Mouse (Mus musculus) lung, adult 2 months (tissue): Measurements from ENCODE around the gene Rnase9. TPM values are rescaled to one million over a fixed set of nuclear protein-coding genes. Genes with fewer than 3 reads are reported as not detected.
A peak's percentile ranks its signal among the peaks of the same experiment; 100 is the strongest.

Source experiments
- DNase-seq: peaks from one replicate; pipeline ENCODE4 v3.0.0; 2022
- H3K4me1 ChIP-seq: fragments of 200-500 bp; 2 replicates; pipeline ENCODE4 v1.6.1; 2011; ENCODE audit warnings: low read length; ENCODE audit not compliant: control insufficient read depth, insufficient read depth
- H3K4me3 ChIP-seq: fragments of 200-500 bp; replicated peaks from 2 replicates; pipeline ENCODE3; 2011; ENCODE audit warnings: low read depth, mild to moderate bottlenecking, control low read depth, low read length; ENCODE audit errors: extremely low read depth
- CTCF ChIP-seq: fragments of 200-500 bp; IDR thresholded peaks from 2 replicates; pipeline ENCODE4 v1.5.1; 2011; ENCODE audit warnings: mild to moderate bottlenecking, low read length, control low read depth; ENCODE audit not compliant: insufficient read depth
- POLR2A ChIP-seq: fragments of 200-500 bp; IDR thresholded peaks from 2 replicates; pipeline ENCODE4 v1.6.1; 2011; ENCODE audit warnings: low read depth, mild to moderate bottlenecking, control low read depth, low read length, borderline replicate concordance; ENCODE audit errors: extremely low read depth
- WGBS: fragments of 180-500 bp; shearing (Covaris S2); methylation state at CpG from one replicate; pipeline ENCODE4 v1.1.7; 2018; 5-methylcytosine and 5-hydroxymethylcytosine counted together
- polyA plus RNA-seq: library from polyadenylated mRNA; depleted of rRNA; stranded (reverse); fragments of >200 nt; gene quantifications from 2 replicates; pipeline ENCODE4 v1.2.3, GENCODE M21; 2012; rRNA removed

The Rnase9 gene
- not detected in 2 replicates for polyA plus RNA-seq

- Histone ChIP-seq H3K4me1 (no peaks in the 10 kb centered on the region), H3K4me3 (no peak within 1 kb of the TSS)
- 83% methylated on average over 6 of the region's 6 CpGs for WGBS
- TF ChIP-seq POLR2A (no peak), CTCF (no peak)
- no peak for DNase-seq
These were observed at the start of gene Rnase9 for GRCm38 (mm10) chr14:51041769-51042168. Gene Rnase9, minus strand, starts transcription at chr14:51041869.

GRCm38 (mm10) chr14:51090077-51090781 lies 48.6 kb upstream of the Rnase9 start:
- Histone ChIP-seq H3K4me3 (peak overlapping the region; percentile 93), H3K4me1 (peaks cover 10% of the 10 kb centered on the region)
- peak; percentile 83 for DNase-seq
- no peak for TF ChIP-seq CTCF
- peak; percentile 17; the same call in 1 of the 2 replicates for TF ChIP-seq POLR2A
- WGBS = under 1% methylated on average over 27 of the region's 27 CpGs

GRCm38 (mm10) chr14:51089674-51090076 lies 48.0 kb upstream of the Rnase9 start:
- H3K4me3 ChIP-seq = peak overlapping the region; percentile 93
- WGBS = under 1% methylated on average over 15 of the region's 15 CpGs
- peaks cover 7% of the 10 kb centered on the region; the same call in 1 of the 2 replicates for H3K4me1 ChIP-seq
- no peak for DNase-seq
- TF ChIP-seq CTCF (no peak), POLR2A (no peak)

- DNase-seq = peak; percentile 95
- 0 out of 2 replicates have a peak, but pooled peaks have one; percentile 10 for TF ChIP-seq CTCF
- no peak for TF ChIP-seq POLR2A
- Histone ChIP-seq H3K4me1 (peaks cover 6% of the 10 kb centered on the region; the same call in 1 of the 2 replicates), H3K4me3 (peak overlapping the region; percentile 93)
- under 1% methylated on average over 34 of the region's 34 CpGs for WGBS
These were observed 47.5 kb upstream of the Rnase9 start for GRCm38 (mm10) chr14:51088970-51089673.

- Histone ChIP-seq H3K4me3 (peak overlapping the region; percentile 93), H3K4me1 (peaks cover 5% of the 10 kb centered on the region; the same call in 1 of the 2 replicates)
- peak; percentile 82 for DNase-seq
- 2% methylated on average over 23 of the region's 23 CpGs for WGBS
- TF ChIP-seq CTCF = no peak
- TF ChIP-seq POLR2A = no peak
These were observed 46.7 kb upstream of the Rnase9 start for GRCm38 (mm10) chr14:51088166-51088969.

GRCm38 (mm10) chr14:51087762-51088161 lies 46.1 kb upstream of the Rnase9 start:
- TF ChIP-seq POLR2A (no peak), CTCF (no peak)
- no peak for DNase-seq
- WGBS = 25% methylated on average over 9 of the region's 9 CpGs
- Histone ChIP-seq H3K4me1 (peaks cover 5% of the 10 kb centered on the region; the same call in 1 of the 2 replicates), H3K4me3 (no peak overlapping the region)

GRCm38 (mm10) chr14:51085911-51086310 lies 44.2 kb upstream of the Rnase9 start:
- no peak for TF ChIP-seq POLR2A
- no peak overlapping the region for H3K4me3 ChIP-seq
- 84% methylated on average over 4 of the region's 4 CpGs for WGBS
- no peak for DNase-seq
- peaks cover 5% of the 10 kb centered on the region; the same call in 1 of the 2 replicates for H3K4me1 ChIP-seq

- Histone ChIP-seq H3K4me1 (peaks cover 5% of the 10 kb centered on the region; the same call in 1 of the 2 replicates), H3K4me3 (no peak overlapping the region)
- 77% methylated on average over 2 of the region's 2 CpGs for WGBS
- no peak for TF ChIP-seq CTCF
- TF ChIP-seq POLR2A = no peak
- DNase-seq = no peak
These were observed 43.4 kb upstream of the Rnase9 start for GRCm38 (mm10) chr14:51085086-51085485.

- H3K4me3 ChIP-seq = peak overlapping the region; percentile 93
- 25% methylated on average over 7 of the region's 7 CpGs for WGBS
- peaks cover 5% of the 10 kb centered on the region; the same call in 1 of the 2 replicates for H3K4me1 ChIP-seq
- TF ChIP-seq CTCF (no peak), POLR2A (no peak)
- DNase-seq = no peak
These were observed 42.1 kb upstream of the Rnase9 start for GRCm38 (mm10) chr14:51083805-51084204.
